Mouse (Mus musculus) adrenal gland (tissue): ENCODE measurements around the gene Olfr688.

Experiments used
- intact Hi-C: fragments of 180-260 bp; cut with DNase I; formaldehyde crosslinking; loops from one replicate; pipeline ENCODE4 v1.15.1; 2025
- long read RNA-seq, 2 experiments: library from polyadenylated mRNA; unstranded; transcript quantifications; one replicate each; pipeline ENCODE4 v2.0.0; 2020; ENCODE audit warnings: borderline replicate concordance in 1 of 2; ENCODE audit not compliant: insufficient replicate concordance in 1 of 2

Gene Olfr688
- long read RNA-seq, experiment 1, result 0 reads
- long read RNA-seq, experiment 2, result 0 reads

DNA sequence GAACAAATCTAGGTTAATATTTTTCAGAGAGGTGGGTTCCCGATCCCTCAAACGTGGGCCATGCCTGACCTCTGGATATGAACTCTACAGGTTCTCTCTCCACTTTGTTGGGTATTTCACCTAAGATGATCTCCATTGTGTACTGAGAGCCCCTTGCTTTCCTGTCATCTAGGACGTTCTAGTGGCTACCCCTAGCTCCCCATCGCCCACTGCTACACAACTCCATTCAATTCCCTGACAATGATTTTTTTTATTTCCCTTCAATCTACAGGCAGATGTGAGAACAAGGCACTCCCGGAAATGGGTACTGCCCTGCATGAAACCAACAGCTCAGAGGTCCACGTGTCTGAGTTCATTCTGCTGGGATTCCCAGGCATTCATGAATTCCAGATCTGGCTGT, at the start of gene Olfr688:
Gene Olfr688, plus strand, starts transcription at position 301 of the 400 bp plus-strand sequence.
- intact Hi-C loops, result no loop called here

- intact Hi-C loops, result no loop called here
Measured at GRCm38 (mm10) chr7:105247671-105248070, 40.2 kb upstream of the Olfr688 start.

DNA sequence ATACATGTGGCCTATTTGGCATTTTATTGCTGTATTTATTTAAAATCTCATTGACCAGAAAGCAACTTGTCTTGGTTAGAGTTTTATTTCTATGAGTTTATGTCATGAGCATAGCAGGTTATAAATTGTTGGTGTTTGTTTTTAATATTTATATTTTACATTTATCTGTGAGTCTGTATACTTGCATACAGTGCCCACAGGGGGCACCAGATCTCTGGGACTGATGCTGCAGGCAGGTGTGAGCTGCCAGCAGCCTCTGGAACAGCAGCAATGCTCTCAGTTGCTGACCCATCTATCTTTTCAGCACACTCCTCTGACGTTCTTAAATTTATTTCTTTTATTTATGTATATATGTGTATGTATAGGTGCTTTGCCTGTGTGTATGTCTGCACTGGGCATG, 39.7 kb upstream of the Olfr688 start:
- intact Hi-C loops, result no loop called here

DNA sequence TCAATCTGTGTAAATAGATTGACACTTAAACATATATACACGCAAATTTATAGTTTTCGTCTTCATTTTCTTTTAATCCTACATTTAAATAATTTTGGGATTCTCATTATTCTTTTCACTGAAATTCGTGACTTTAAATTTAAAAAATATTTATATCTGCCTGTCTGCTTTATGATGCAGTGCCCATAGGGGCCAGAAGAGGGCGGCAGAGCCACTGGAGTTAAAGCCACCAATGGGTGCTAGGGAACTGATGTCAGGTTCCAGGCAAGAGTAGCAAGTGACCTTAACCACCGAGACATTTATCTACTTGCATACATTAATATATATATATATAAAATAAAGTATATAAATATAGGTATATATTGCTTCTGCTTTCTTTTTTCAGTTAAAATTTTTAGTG, 31.2 kb upstream of the Olfr688 start:
- intact Hi-C loops, result loop anchor here (5.0 kb wide), 1 partner anchor 271 kb away; no protein-coding TSS in a partner anchor

DNA sequence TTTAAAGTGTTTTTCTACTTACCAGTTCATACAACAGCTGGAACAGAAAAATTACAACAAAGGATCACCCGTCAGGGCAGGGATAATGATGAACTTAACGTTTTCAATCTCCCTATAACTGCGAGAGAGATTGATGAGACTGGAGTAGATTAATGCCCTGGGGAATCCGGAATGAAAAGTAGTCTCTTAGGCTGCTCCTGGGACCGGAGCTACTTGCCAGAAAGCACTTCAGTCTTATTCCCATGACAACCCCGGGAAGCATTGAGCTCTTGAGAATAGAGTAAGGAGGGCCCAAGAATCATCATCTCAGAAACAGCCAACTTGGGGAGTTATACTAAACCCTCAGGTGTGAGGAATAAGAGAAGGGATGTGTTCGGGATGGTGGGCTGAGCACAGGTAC, 15.5 kb upstream of the Olfr688 start:
- intact Hi-C loops, result no loop called here

DNA sequence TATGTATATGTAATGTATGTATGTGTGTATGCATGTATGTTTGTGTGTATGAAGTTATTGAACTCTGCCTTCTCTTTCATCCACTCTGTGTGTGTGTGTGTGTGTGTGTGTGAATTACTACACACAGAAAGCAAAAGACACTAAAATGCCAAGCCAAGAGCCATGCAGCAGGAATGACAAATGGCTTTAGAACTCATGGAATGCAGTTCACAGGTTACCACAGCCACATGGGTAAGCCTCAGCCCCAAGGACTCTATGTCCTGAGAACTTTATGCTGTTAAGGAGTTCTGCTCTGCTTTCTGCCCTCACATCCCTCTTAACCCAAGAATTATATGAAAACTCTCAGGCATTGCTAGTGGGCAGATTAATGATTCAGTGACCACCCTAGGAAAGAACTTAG, 2.2 kb downstream of the Olfr688 start:
- intact Hi-C loops, result no loop called here

DNA sequence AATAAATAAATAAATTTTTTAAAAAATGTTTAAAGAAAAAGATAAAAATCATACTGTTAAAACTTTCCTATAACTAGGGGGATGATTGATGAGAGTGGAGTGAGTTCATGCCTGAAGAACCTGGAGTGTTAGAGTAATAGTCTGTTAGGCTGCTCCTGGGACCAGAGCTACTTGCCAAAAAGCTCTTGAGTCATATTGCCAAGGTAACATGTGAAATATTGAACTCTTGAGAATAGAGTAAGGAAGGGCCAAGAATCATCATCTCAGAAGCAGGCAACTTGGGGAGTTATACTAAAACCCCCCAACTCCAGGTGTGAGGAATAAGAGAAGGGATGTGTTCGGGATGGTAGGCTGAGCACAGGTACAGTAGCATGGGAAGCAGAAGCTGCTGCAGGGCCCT, 23.0 kb downstream of the Olfr688 start, which contains the start of gene Olfr689:
Gene Olfr689, plus strand, starts transcription at position 301 of the 400 bp plus-strand sequence.
- intact Hi-C loops, result no loop called here

DNA sequence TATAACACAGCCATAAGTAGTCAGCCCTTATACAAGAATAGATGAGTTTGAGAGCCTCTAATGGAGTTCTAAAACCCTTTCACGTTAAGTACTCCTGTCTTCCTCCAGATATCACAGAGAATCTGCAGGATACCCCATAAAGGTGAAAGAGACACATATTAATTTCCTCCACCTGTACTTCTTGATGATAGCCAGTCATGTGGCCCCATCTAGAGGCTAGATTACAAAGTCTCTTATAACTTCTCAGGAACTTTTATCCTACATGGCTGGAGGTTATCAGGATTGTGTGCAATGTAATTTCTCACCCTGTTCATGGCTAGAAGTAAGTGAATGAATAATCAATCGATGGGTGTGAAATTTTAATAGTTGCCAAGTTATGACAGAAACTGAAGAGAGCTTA, 37.4 kb downstream of the Olfr688 start:
- intact Hi-C loops, result no loop called here

GRCm38 (mm10) chr7:105334004-105334403, 46.1 kb downstream of the Olfr688 start, which contains the start of gene Olfr690:
TSS of gene Olfr690 (minus strand) at chr7:105334104.
- intact Hi-C loops, result loop anchor here (5.0 kb wide), 1 partner anchor 162 kb away; no protein-coding TSS in a partner anchor
